Mouse (Mus musculus): ENCODE measurements at regions not wholly inside any gene's neighbourhood (a gene's known extent, or its start where the extent isn't known, plus 50 kb on each side); places are given as distances from the start of the nearest gene placed in this dataset.

DNA sequence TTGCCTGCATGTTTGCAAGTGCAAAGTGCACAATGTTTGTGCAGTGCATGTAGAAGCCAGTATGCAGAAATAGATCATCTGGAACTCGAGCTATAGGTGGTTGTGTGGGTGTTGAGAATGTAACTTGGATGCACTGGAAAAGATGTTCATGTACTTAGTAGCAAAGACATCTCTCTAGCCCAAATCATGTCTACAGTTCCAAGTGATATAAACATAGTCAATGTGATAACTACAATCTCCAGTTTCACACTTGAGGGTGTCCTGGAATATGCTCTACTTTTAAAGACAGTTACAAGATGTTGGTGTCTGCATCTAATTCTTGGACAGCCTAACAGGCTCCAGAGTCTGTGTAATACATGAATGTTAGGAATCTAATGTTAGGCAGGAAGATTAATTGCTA, 657.4 kb downstream of the Nsun3 start:
- no peak overlapping the region for H3K4me3 ChIP-seq (replicated peaks; ENCODE audit: low read length)
- 44% methylated on average over 1 of the region's 1 CpGs for WGBS
- ATAC-seq (ENCODE audit: low FRiP score): no peak

DNA sequence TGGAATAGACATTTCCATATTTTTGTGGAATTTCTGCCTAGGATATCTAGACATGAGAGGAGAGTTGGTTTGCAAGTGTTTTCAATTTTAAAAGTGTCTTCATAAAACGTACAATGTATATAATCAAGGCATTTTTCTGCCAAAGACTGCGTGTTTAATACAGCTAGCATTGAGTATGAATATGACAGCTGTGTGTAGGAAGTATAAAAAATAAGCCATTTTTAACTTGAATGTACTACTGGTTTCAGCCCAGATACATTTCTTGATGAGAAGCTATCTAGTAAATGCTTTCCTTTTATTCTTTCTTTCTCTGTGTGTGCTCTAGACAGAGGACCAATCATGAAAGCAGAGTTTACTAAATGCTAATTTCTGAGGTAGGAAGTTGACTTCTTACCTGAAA, 658.5 kb downstream of the Nsun3 start:
- WGBS: 86% methylated on average over 2 of the region's 2 CpGs
- H3K9ac ChIP-seq: no peak overlapping the region
- H3K27me3 ChIP-seq (ENCODE audit: control insufficient read depth, insufficient read depth, low read length): no peaks in the 10 kb centered on the region
- H3K36me3 ChIP-seq (replicated peaks; ENCODE audit: control insufficient read depth, insufficient read depth): no peaks in the 10 kb centered on the region
- no peak for DNase-seq (ENCODE audit: low spot score)
- H3K27ac ChIP-seq: no peak overlapping the region
- no peak for ATAC-seq (ENCODE audit: low FRiP score)
- no peaks in the 10 kb centered on the region for H3K4me1 ChIP-seq (replicated peaks; ENCODE audit: control insufficient read depth, insufficient read depth, low read length)
- H3K9me3 ChIP-seq (ENCODE audit: control insufficient read depth, low read length): no peaks in the 10 kb centered on the region
- no peak overlapping the region for H3K4me2 ChIP-seq (replicated peaks)
- no peak overlapping the region for H3K4me3 ChIP-seq (replicated peaks; ENCODE audit: low read length)

More for the DNA sequence above, 657.4 kb downstream of the Nsun3 start:
- DNase-seq (ENCODE audit: low spot score): no peak
- no peaks in the 10 kb centered on the region for H3K4me1 ChIP-seq (replicated peaks; ENCODE audit: control insufficient read depth, insufficient read depth, low read length)
- no peak overlapping the region for H3K27ac ChIP-seq
- no peaks in the 10 kb centered on the region for H3K36me3 ChIP-seq (replicated peaks; ENCODE audit: control insufficient read depth, insufficient read depth)
- no peaks in the 10 kb centered on the region for H3K27me3 ChIP-seq (ENCODE audit: control insufficient read depth, insufficient read depth, low read length)
- no peak overlapping the region for H3K4me2 ChIP-seq (replicated peaks)
- H3K9me3 ChIP-seq (ENCODE audit: control insufficient read depth, low read length): no peaks in the 10 kb centered on the region
- H3K9ac ChIP-seq: no peak overlapping the region

DNA sequence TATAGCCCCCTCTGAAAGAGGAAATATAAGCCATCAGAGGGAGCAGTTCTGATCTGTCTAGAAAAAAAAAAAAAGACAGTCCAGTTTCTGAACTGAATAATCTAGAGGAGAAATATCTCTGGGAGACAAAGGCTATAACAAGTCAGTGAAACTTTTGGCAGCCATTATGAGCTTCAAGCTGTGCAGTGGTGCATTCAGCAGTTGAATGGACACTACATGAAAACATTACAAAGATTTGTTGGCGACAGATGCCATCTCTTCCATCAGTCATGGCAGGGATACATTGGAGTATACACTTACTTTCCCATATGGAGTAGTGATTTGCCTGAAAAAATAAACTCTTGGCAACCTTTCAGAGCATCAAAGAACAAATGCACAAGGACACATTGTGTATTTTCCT, 660.8 kb downstream of the Nsun3 start:
- H3K9ac ChIP-seq: no peak overlapping the region
- DNase-seq (ENCODE audit: low spot score) (no peak), ATAC-seq (ENCODE audit: low FRiP score) (peak; percentile 65; the same call in 1 of the 2 replicates)
- H3K36me3 ChIP-seq (replicated peaks; ENCODE audit: control insufficient read depth, insufficient read depth): no peaks in the 10 kb centered on the region
- no peak overlapping the region for H3K27ac ChIP-seq
- H3K4me2 ChIP-seq (replicated peaks): no peak overlapping the region
- H3K27me3 ChIP-seq (ENCODE audit: control insufficient read depth, insufficient read depth, low read length): no peaks in the 10 kb centered on the region
- no peak overlapping the region for H3K4me3 ChIP-seq (replicated peaks; ENCODE audit: low read length)
- WGBS: 50% methylated on average over 1 of the region's 1 CpGs
- H3K9me3 ChIP-seq (ENCODE audit: control insufficient read depth, low read length): no peaks in the 10 kb centered on the region
- no peaks in the 10 kb centered on the region for H3K4me1 ChIP-seq (replicated peaks; ENCODE audit: control insufficient read depth, insufficient read depth, low read length)
